Mouse (Mus musculus) forebrain, embryonic 12.5 days (tissue): ENCODE measurements around the gene Tctn1. TPM values are rescaled to one million over a fixed set of nuclear protein-coding genes. Genes with fewer than 3 reads are reported as not detected.

Experiments used
- ATAC-seq: fragments of 200-750 bp; cut with Nextera tagmentation; 2 replicates; pipeline ENCODE4 v1.8.0; 2017; ENCODE audit warnings: moderate TSS enrichment; ENCODE audit not compliant: low FRiP score
- H3K27ac ChIP-seq: fragments of 300-500 bp; sonication (generic); 2 replicates; pipeline ENCODE4 v1.5.1; 2016; ENCODE audit warnings: mild to moderate bottlenecking
- H3K27me3 ChIP-seq: fragments of 300-500 bp; sonication (generic); 2 replicates; pipeline ENCODE4 v1.6.1; 2016; ENCODE audit warnings: mild to moderate bottlenecking
- H3K36me3 ChIP-seq: fragments of 300-500 bp; sonication (generic); replicated peaks from 2 replicates; pipeline ENCODE4 v1.6.1; 2016; ENCODE audit warnings: mild to moderate bottlenecking
- H3K4me1 ChIP-seq: fragments of 300-500 bp; sonication (generic); 2 replicates; pipeline ENCODE4 v1.6.1; 2016
- H3K4me2 ChIP-seq: fragments of 300-500 bp; sonication (generic); 2 replicates; pipeline ENCODE4 v1.6.1; 2016; ENCODE audit warnings: mild to moderate bottlenecking, moderate library complexity
- H3K4me3 ChIP-seq: fragments of 300-500 bp; sonication (generic); replicated peaks from 2 replicates; pipeline ENCODE4 v1.5.1; 2016; ENCODE audit warnings: mild to moderate bottlenecking
- H3K9ac ChIP-seq: fragments of 300-500 bp; sonication (generic); 2 replicates; pipeline ENCODE4 v1.6.1; 2016; ENCODE audit warnings: mild to moderate bottlenecking
- H3K9me3 ChIP-seq: fragments of 300-500 bp; sonication (generic); 2 replicates; pipeline ENCODE4 v1.6.1; 2016
- WGBS: fragments of 180-500 bp; shearing (Covaris S2); methylation state at CpG from one replicate; pipeline ENCODE4 v1.1.7; 2016; 5-methylcytosine and 5-hydroxymethylcytosine counted together
- polyA plus RNA-seq: library from polyadenylated mRNA; unstranded; fragments of >200 nt; fragmentation: Nextera tagmentation; extraction: Ambion mirVana; gene quantifications from 2 replicates; pipeline ENCODE4 v1.2.1, GENCODE M21; 2016

The Tctn1 gene
- polyA plus RNA-seq, 1 experiment from 2014 or later = 5.5 TPM

- Histone ChIP-seq H3K4me2 (peak within 1 kb of the TSS; percentile 99), H3K9me3 (no peaks in the 10 kb centered on the region), H3K27me3 (peaks cover 5% of the 10 kb centered on the region), H3K4me3 (peak within 1 kb of the TSS; percentile 99), H3K4me1 (peaks cover 25% of the 10 kb centered on the region), H3K36me3 (peaks cover 16% of the 10 kb centered on the region), H3K9ac (peak within 1 kb of the TSS; percentile 94), H3K27ac (peak within 1 kb of the TSS; percentile 87)
- ATAC-seq = peak; percentile 94
- WGBS = under 1% methylated on average over 98 of the region's 114 CpGs
These were observed 20.1 kb upstream of the Tctn1 start, which contains the start of gene Pptc7 for GRCm38 (mm10) chr5:122284183-122285028. Pptc7 (plus strand) TSS chr5:122284365.

- peaks cover 25% of the 10 kb centered on the region for H3K4me1 ChIP-seq
- H3K9me3 ChIP-seq = no peaks in the 10 kb centered on the region
- no peak overlapping the region for H3K9ac ChIP-seq
- H3K4me3 ChIP-seq = peak overlapping the region; percentile 99
- H3K27ac ChIP-seq = no peak overlapping the region
- peak overlapping the region; percentile 36; the same call in 1 of the 2 replicates for H3K4me2 ChIP-seq
- ATAC-seq = 0 out of 2 replicates have a peak, but pooled peaks have one; percentile 4
- peaks cover 5% of the 10 kb centered on the region for H3K27me3 ChIP-seq
- H3K36me3 ChIP-seq = peaks cover 16% of the 10 kb centered on the region
- WGBS = 27% methylated on average over 2 of the region's 2 CpGs
These were observed 19.5 kb upstream of the Tctn1 start for GRCm38 (mm10) chr5:122283828-122284182.

GRCm38 (mm10) chr5:122280827-122281462 is 16.7 kb upstream of the Tctn1 start:
- H3K9me3 ChIP-seq = no peaks in the 10 kb centered on the region
- no peak overlapping the region for H3K27ac ChIP-seq
- WGBS = 44% methylated on average over 19 of the region's 19 CpGs
- no peak overlapping the region for H3K4me2 ChIP-seq
- peaks cover 21% of the 10 kb centered on the region for H3K4me1 ChIP-seq
- no peaks in the 10 kb centered on the region for H3K36me3 ChIP-seq
- ATAC-seq = no peak
- H3K9ac ChIP-seq = no peak overlapping the region
- peaks cover 5% of the 10 kb centered on the region for H3K27me3 ChIP-seq
- no peak overlapping the region for H3K4me3 ChIP-seq

- 51% methylated on average over 6 of the region's 6 CpGs for WGBS
- no peaks in the 10 kb centered on the region for H3K36me3 ChIP-seq
- H3K4me2 ChIP-seq = no peak overlapping the region
- no peak overlapping the region for H3K4me3 ChIP-seq
- no peak overlapping the region for H3K27ac ChIP-seq
- H3K9me3 ChIP-seq = no peaks in the 10 kb centered on the region
- H3K27me3 ChIP-seq = peaks cover 5% of the 10 kb centered on the region
- no peak overlapping the region for H3K9ac ChIP-seq
- ATAC-seq = no peak
- H3K4me1 ChIP-seq = peaks cover 16% of the 10 kb centered on the region
These were observed 16.2 kb upstream of the Tctn1 start for GRCm38 (mm10) chr5:122280422-122280826.

DNA sequence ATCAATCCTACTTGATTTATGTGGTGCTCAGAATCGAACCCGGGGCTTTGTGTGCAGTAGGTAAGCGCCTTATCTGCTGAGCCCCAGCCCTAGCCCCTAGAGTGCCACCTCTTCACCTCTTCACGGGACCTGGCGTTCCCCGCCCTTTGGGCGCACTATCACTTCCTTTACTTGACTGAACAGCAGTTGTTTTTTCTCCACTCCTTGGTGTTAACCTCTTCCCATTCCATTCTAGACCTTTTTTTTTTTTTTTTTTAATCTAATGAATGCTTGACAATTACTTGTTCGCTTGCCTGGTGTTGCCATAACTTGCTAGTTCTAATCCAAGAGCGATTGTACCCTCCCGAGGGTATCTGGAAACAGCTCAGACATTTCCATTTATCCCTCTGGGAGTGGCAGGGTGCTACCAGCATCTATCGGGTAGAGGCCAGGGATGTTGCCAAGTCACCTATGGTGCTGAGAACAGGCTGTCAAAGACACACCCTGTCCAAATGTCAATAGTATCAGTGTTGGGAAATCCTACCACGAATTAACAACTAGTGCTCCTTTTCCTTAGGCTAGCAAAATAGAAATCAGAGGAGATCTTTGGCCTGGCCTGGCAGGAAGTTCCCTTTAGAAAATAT is 15.7 kb upstream of the Tctn1 start:
- no peak overlapping the region for H3K4me3 ChIP-seq
- peaks cover 5% of the 10 kb centered on the region for H3K27me3 ChIP-seq
- 80% methylated on average over 12 of the region's 12 CpGs for WGBS

GRCm38 (mm10) chr5:122278946-122279345 is 14.7 kb upstream of the Tctn1 start:
- Histone ChIP-seq H3K9ac (no peak overlapping the region), H3K4me3 (no peak overlapping the region), H3K4me2 (no peak overlapping the region), H3K27me3 (peaks cover 5% of the 10 kb centered on the region), H3K9me3 (no peaks in the 10 kb centered on the region), H3K36me3 (no peaks in the 10 kb centered on the region), H3K27ac (no peak overlapping the region), H3K4me1 (peaks cover 19% of the 10 kb centered on the region)
- ATAC-seq = no peak
- WGBS = 91% methylated on average over 7 of the region's 7 CpGs

More for the DNA sequence above, 15.7 kb upstream of the Tctn1 start:
- Histone ChIP-seq H3K27ac (no peak overlapping the region), H3K9me3 (no peaks in the 10 kb centered on the region), H3K9ac (no peak overlapping the region), H3K4me1 (peaks cover 16% of the 10 kb centered on the region), H3K4me2 (no peak overlapping the region), H3K36me3 (no peaks in the 10 kb centered on the region)
- ATAC-seq = no peak

GRCm38 (mm10) chr5:122274785-122275184 is 10.5 kb upstream of the Tctn1 start:
- WGBS = 8% methylated on average over 5 of the region's 5 CpGs
- no peak overlapping the region for H3K4me2 ChIP-seq
- no peak overlapping the region for H3K27ac ChIP-seq
- no peak overlapping the region for H3K4me3 ChIP-seq
- peaks cover 8% of the 10 kb centered on the region for H3K4me1 ChIP-seq
- no peaks in the 10 kb centered on the region for H3K27me3 ChIP-seq
- no peaks in the 10 kb centered on the region for H3K36me3 ChIP-seq
- ATAC-seq = no peak
- no peak overlapping the region for H3K9ac ChIP-seq
- H3K9me3 ChIP-seq = no peaks in the 10 kb centered on the region

DNA sequence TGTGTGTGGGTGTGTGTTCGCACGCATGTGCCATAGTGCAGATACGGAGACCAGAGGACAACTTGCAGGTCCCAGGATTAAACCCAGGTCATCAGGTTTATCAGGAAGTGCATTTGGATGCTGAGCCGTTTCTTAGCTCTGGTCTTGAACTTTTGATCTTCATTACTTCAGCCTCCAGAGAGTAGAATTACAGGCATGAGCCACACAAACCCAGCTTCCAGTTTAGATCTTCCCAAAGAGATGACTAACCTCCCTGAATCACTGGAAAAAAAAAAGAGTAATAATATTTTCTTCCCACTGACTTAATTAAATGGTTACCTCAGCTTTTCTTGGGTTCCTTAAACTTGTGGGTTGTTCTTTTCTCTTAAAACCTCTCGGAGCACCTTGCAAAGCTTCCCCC is 8.6 kb upstream of the Tctn1 start:
- 89% methylated on average over 5 of the region's 5 CpGs for WGBS
- peaks cover 8% of the 10 kb centered on the region for H3K4me1 ChIP-seq

GRCm38 (mm10) chr5:122268858-122269604 is 4.8 kb upstream of the Tctn1 start:
- Histone ChIP-seq H3K9me3 (no peaks in the 10 kb centered on the region), H3K4me3 (no peak overlapping the region), H3K27me3 (no peaks in the 10 kb centered on the region), H3K36me3 (no peaks in the 10 kb centered on the region), H3K27ac (no peak overlapping the region), H3K9ac (no peak overlapping the region), H3K4me1 (no peaks in the 10 kb centered on the region), H3K4me2 (no peak overlapping the region)
- WGBS = 77% methylated on average over 12 of the region's 12 CpGs
- ATAC-seq = no peak

More for the DNA sequence above, 8.6 kb upstream of the Tctn1 start:
- no peak for ATAC-seq
- no peak overlapping the region for H3K4me2 ChIP-seq
- H3K27me3 ChIP-seq = no peaks in the 10 kb centered on the region
- no peak overlapping the region for H3K27ac ChIP-seq
- no peak overlapping the region for H3K4me3 ChIP-seq
- no peaks in the 10 kb centered on the region for H3K9me3 ChIP-seq
- H3K36me3 ChIP-seq = no peaks in the 10 kb centered on the region
- H3K9ac ChIP-seq = no peak overlapping the region

GRCm38 (mm10) chr5:122267899-122268298 is 3.6 kb upstream of the Tctn1 start:
- Histone ChIP-seq H3K27ac (no peak overlapping the region), H3K9me3 (no peaks in the 10 kb centered on the region), H3K9ac (no peak overlapping the region), H3K4me3 (no peak overlapping the region), H3K27me3 (no peaks in the 10 kb centered on the region), H3K36me3 (no peaks in the 10 kb centered on the region), H3K4me2 (no peak overlapping the region), H3K4me1 (peaks cover 8% of the 10 kb centered on the region)
- ATAC-seq = no peak
- WGBS = 32% methylated on average over 5 of the region's 5 CpGs

- H3K4me3 ChIP-seq = no peak overlapping the region
- no peak overlapping the region for H3K27ac ChIP-seq
- peaks cover 10% of the 10 kb centered on the region for H3K4me1 ChIP-seq
- no peaks in the 10 kb centered on the region for H3K9me3 ChIP-seq
- WGBS = 84% methylated on average over 7 of the region's 7 CpGs
- no peak overlapping the region for H3K4me2 ChIP-seq
- ATAC-seq = no peak
- no peaks in the 10 kb centered on the region for H3K27me3 ChIP-seq
- H3K9ac ChIP-seq = no peak overlapping the region
- no peaks in the 10 kb centered on the region for H3K36me3 ChIP-seq
These were observed 2.9 kb upstream of the Tctn1 start for GRCm38 (mm10) chr5:122267136-122267535.

- Histone ChIP-seq H3K4me1 (peaks cover 22% of the 10 kb centered on the region), H3K9ac (no peak overlapping the region), H3K4me2 (no peak overlapping the region), H3K27me3 (no peaks in the 10 kb centered on the region), H3K4me3 (no peak overlapping the region), H3K36me3 (no peaks in the 10 kb centered on the region), H3K27ac (no peak overlapping the region), H3K9me3 (no peaks in the 10 kb centered on the region)
- ATAC-seq = no peak
- 93% methylated on average over 2 of the region's 2 CpGs for WGBS
These were observed 1.7 kb upstream of the Tctn1 start for GRCm38 (mm10) chr5:122265942-122266341.
